Mouse (Mus musculus) stomach, postnatal 0 days (tissue): ENCODE results near the gene Gm21954. TPM values are rescaled to one million over a fixed set of nuclear protein-coding genes. Genes with fewer than 3 reads are reported as not detected.

ENCODE experiments used
- ATAC-seq: fragments of 200-750 bp; cut with Nextera tagmentation; 2 replicates; pipeline ENCODE4 v1.8.0; 2017; ENCODE audit not compliant: low FRiP score, low TSS enrichment
- DNase-seq: peaks from one replicate; pipeline ENCODE4 v3.0.0-alpha.2; 2016; ENCODE audit warnings: low spot score
- H3K27ac ChIP-seq: fragments of 300-500 bp; sonication (generic); replicated peaks from 2 replicates; pipeline ENCODE4 v1.5.1; 2014; ENCODE audit warnings: mild to moderate bottlenecking, control low read depth
- H3K27me3 ChIP-seq: fragments of 300-500 bp; sonication (generic); 2 replicates; pipeline ENCODE4 v1.6.1; 2014; ENCODE audit warnings: low read length; ENCODE audit not compliant: control insufficient read depth, insufficient read depth
- H3K36me3 ChIP-seq: fragments of 300-500 bp; sonication (generic); 2 replicates; pipeline ENCODE4 v1.6.1; 2014; ENCODE audit warnings: low read length, mixed read lengths; ENCODE audit not compliant: control insufficient read depth, insufficient read depth
- H3K4me1 ChIP-seq: fragments of 300-500 bp; sonication (generic); replicated peaks from 2 replicates; pipeline ENCODE4 v1.6.1; 2014; ENCODE audit warnings: antibody characterized with exemption; ENCODE audit not compliant: control insufficient read depth, insufficient read depth
- H3K4me2 ChIP-seq: fragments of 300-500 bp; sonication (generic); replicated peaks from 2 replicates; pipeline ENCODE4 v1.6.1; 2014; ENCODE audit warnings: low read depth, mild to moderate bottlenecking, control low read depth, moderate library complexity
- H3K4me3 ChIP-seq: fragments of 300-500 bp; sonication (generic); 2 replicates; pipeline ENCODE4 v1.5.1; 2014; ENCODE audit warnings: low read depth, low read length, control low read depth
- H3K9ac ChIP-seq: fragments of 300-500 bp; sonication (generic); 2 replicates; pipeline ENCODE4 v1.6.1; 2014; ENCODE audit warnings: mild to moderate bottlenecking, low read length, control low read depth, mixed read lengths
- H3K9me3 ChIP-seq: fragments of 300-500 bp; sonication (generic); 2 replicates; pipeline ENCODE4 v1.6.1; 2016; ENCODE audit warnings: low read length; ENCODE audit not compliant: control insufficient read depth
- CTCF ChIP-seq: IDR thresholded peaks from 2 replicates; pipeline ENCODE4 v1.5.1; 2016; ENCODE audit warnings: antibody characterized with exemption, low read depth, mild to moderate bottlenecking, moderate library complexity
- EP300 ChIP-seq: optimal IDR thresholded peaks from 2 replicates; pipeline ENCODE3; 2016; ENCODE audit warnings: antibody characterized with exemption
- WGBS: fragments of 180-500 bp; shearing (Covaris S2); extraction: QIAGEN DNeasy Blood & Tissue Kit; methylation state at CpG from one replicate; pipeline ENCODE4 v1.1.7; 2014; 5-methylcytosine and 5-hydroxymethylcytosine counted together
- polyA plus RNA-seq: library from polyadenylated mRNA; unstranded; fragments of >200 nt; fragmentation: Nextera tagmentation; extraction: Ambion mirVana; gene quantifications from 2 replicates; pipeline ENCODE4 v1.2.1, GENCODE M21; 2015

The Gm21954 gene
- polyA plus RNA-seq, 1 experiment from 2014 or later, result not detected

GRCm38 (mm10) chr3:55492021-55492420 is 20.0 kb upstream of the Gm21954 start:
- no peak for TF ChIP-seq CTCF
- no peak overlapping the region for H3K4me2 ChIP-seq
- WGBS, result 47% methylated on average over 6 of the region's 6 CpGs
- ATAC-seq (no peak), DNase-seq (no peak)
- H3K27ac ChIP-seq, result no peak overlapping the region
- no peak overlapping the region for H3K4me3 ChIP-seq
- no peaks in the 10 kb centered on the region for H3K9me3 ChIP-seq
- H3K27me3 ChIP-seq, result no peaks in the 10 kb centered on the region
- H3K36me3 ChIP-seq, result no peaks in the 10 kb centered on the region
- no peaks in the 10 kb centered on the region for H3K4me1 ChIP-seq
- H3K9ac ChIP-seq, result no peak overlapping the region

- H3K27ac ChIP-seq, result no peak overlapping the region
- 61% methylated on average over 12 of the region's 12 CpGs for WGBS
- H3K27me3 ChIP-seq, result no peaks in the 10 kb centered on the region
- no peaks in the 10 kb centered on the region for H3K36me3 ChIP-seq
- H3K9me3 ChIP-seq, result no peaks in the 10 kb centered on the region
- no peak overlapping the region for H3K9ac ChIP-seq
- TF ChIP-seq EP300 (no peak), CTCF (no peak)
- ATAC-seq (no peak), DNase-seq (no peak)
- H3K4me3 ChIP-seq, result no peak overlapping the region
- H3K4me1 ChIP-seq, result no peaks in the 10 kb centered on the region
- no peak overlapping the region for H3K4me2 ChIP-seq
Observed at GRCm38 (mm10) chr3:55489231-55489990, 17.4 kb upstream of the Gm21954 start.

- Histone ChIP-seq H3K4me1 (no peaks in the 10 kb centered on the region), H3K4me3 (no peak overlapping the region), H3K9ac (no peak overlapping the region), H3K4me2 (no peak overlapping the region), H3K27me3 (no peaks in the 10 kb centered on the region), H3K27ac (no peak overlapping the region), H3K9me3 (no peaks in the 10 kb centered on the region), H3K36me3 (no peaks in the 10 kb centered on the region)
- TF ChIP-seq CTCF (no peak), EP300 (no peak)
- no peak for ATAC-seq
- 43% methylated on average over 4 of the region's 4 CpGs for WGBS
- DNase-seq, result no peak
Observed at GRCm38 (mm10) chr3:55483328-55483727, 11.3 kb upstream of the Gm21954 start.

GRCm38 (mm10) chr3:55481140-55481539 is 9.1 kb upstream of the Gm21954 start:
- no peak overlapping the region for H3K9ac ChIP-seq
- H3K36me3 ChIP-seq, result no peaks in the 10 kb centered on the region
- ATAC-seq (no peak), DNase-seq (no peak)
- no peak for TF ChIP-seq CTCF
- TF ChIP-seq EP300, result no peak
- H3K4me2 ChIP-seq, result no peak overlapping the region
- no peaks in the 10 kb centered on the region for H3K9me3 ChIP-seq
- no peak overlapping the region for H3K27ac ChIP-seq
- no peaks in the 10 kb centered on the region for H3K27me3 ChIP-seq
- no peak overlapping the region for H3K4me3 ChIP-seq
- H3K4me1 ChIP-seq, result no peaks in the 10 kb centered on the region
- WGBS, result 65% methylated on average over 1 of the region's 1 CpGs

- Histone ChIP-seq H3K4me1 (no peaks in the 10 kb centered on the region), H3K9me3 (no peaks in the 10 kb centered on the region), H3K4me2 (no peak overlapping the region), H3K27ac (no peak overlapping the region), H3K36me3 (no peaks in the 10 kb centered on the region), H3K4me3 (no peak overlapping the region), H3K9ac (no peak overlapping the region), H3K27me3 (no peaks in the 10 kb centered on the region)
- TF ChIP-seq CTCF, result no peak
- no peak for ATAC-seq
- 68% methylated on average over 4 of the region's 4 CpGs for WGBS
- no peak for DNase-seq
Observed at GRCm38 (mm10) chr3:55479306-55479705, 7.3 kb upstream of the Gm21954 start.

GRCm38 (mm10) chr3:55476694-55477093 is 4.7 kb upstream of the Gm21954 start:
- no peak for TF ChIP-seq CTCF
- TF ChIP-seq EP300, result no peak
- 86% methylated on average over 7 of the region's 7 CpGs for WGBS

More at GRCm38 (mm10) chr3:55476694-55477093, 4.7 kb upstream of the Gm21954 start:
- ATAC-seq (no peak), DNase-seq (no peak)
- no peak overlapping the region for H3K9ac ChIP-seq
- H3K4me1 ChIP-seq, result no peaks in the 10 kb centered on the region
- no peak overlapping the region for H3K27ac ChIP-seq
- no peak overlapping the region for H3K4me2 ChIP-seq
- H3K36me3 ChIP-seq, result no peaks in the 10 kb centered on the region
- H3K9me3 ChIP-seq, result no peaks in the 10 kb centered on the region
- no peaks in the 10 kb centered on the region for H3K27me3 ChIP-seq
- H3K4me3 ChIP-seq, result no peak overlapping the region
